Mouse (Mus musculus) hindbrain, embryonic 13.5 days (tissue): ENCODE data around the gene Hdx. TPM values are rescaled to one million over a fixed set of nuclear protein-coding genes. Genes with fewer than 3 reads are reported as not detected.

Experiments used
- ATAC-seq: fragments of 200-750 bp; cut with Nextera tagmentation; 2 replicates; pipeline ENCODE4 v1.8.0; 2017; ENCODE audit warnings: moderate TSS enrichment; ENCODE audit not compliant: low FRiP score
- H3K27ac ChIP-seq: fragments of 300-500 bp; sonication (generic); 2 replicates; pipeline ENCODE4 v1.5.1; 2015; ENCODE audit warnings: inconsistent platforms, mild to moderate bottlenecking, moderate library complexity
- H3K27me3 ChIP-seq: fragments of 300-500 bp; sonication (generic); 2 replicates; pipeline ENCODE4 v1.6.1; 2015; ENCODE audit warnings: mild to moderate bottlenecking, inconsistent platforms
- H3K36me3 ChIP-seq: fragments of 300-500 bp; sonication (generic); 2 replicates; pipeline ENCODE4 v1.6.1; 2015; ENCODE audit warnings: mild to moderate bottlenecking, inconsistent platforms
- H3K4me1 ChIP-seq: fragments of 300-500 bp; sonication (generic); replicated peaks from 2 replicates; pipeline ENCODE4 v1.6.1; 2015; ENCODE audit warnings: inconsistent platforms
- H3K4me2 ChIP-seq: fragments of 300-500 bp; sonication (generic); 2 replicates; pipeline ENCODE4 v1.6.1; 2015; ENCODE audit warnings: inconsistent platforms, mild to moderate bottlenecking, moderate library complexity
- H3K4me3 ChIP-seq: fragments of 300-500 bp; sonication (generic); 2 replicates; pipeline ENCODE4 v1.5.1; 2015; ENCODE audit warnings: mild to moderate bottlenecking, inconsistent platforms
- H3K9ac ChIP-seq: fragments of 300-500 bp; sonication (generic); 2 replicates; pipeline ENCODE4 v1.6.1; 2015; ENCODE audit warnings: mild to moderate bottlenecking, inconsistent platforms
- H3K9me3 ChIP-seq: fragments of 300-500 bp; sonication (generic); 2 replicates; pipeline ENCODE4 v1.6.1; 2016; ENCODE audit warnings: inconsistent platforms
- WGBS: fragments of 180-500 bp; shearing (Covaris S2); methylation state at CpG from one replicate; pipeline ENCODE4 v1.1.7; 2015; 5-methylcytosine and 5-hydroxymethylcytosine counted together
- polyA plus RNA-seq: library from polyadenylated mRNA; unstranded; fragments of >200 nt; fragmentation: Nextera tagmentation; extraction: Ambion mirVana; gene quantifications from 2 replicates; pipeline ENCODE4 v1.2.1, GENCODE M21; 2015

The Hdx gene
- 2.4 and 2.6 TPM in 2 replicates for polyA plus RNA-seq

- ATAC-seq = peak; percentile 96
- Histone ChIP-seq H3K27me3 (no peaks in the 10 kb centered on the region), H3K4me3 (peak within 1 kb of the TSS; percentile 51), H3K9ac (peak within 1 kb of the TSS; percentile 68), H3K36me3 (no peaks in the 10 kb centered on the region), H3K27ac (peak within 1 kb of the TSS; percentile 90), H3K9me3 (no peaks in the 10 kb centered on the region), H3K4me1 (no peaks in the 10 kb centered on the region), H3K4me2 (peak within 1 kb of the TSS; percentile 50)
- 16% methylated on average over 26 of the region's 26 CpGs for WGBS
Measured at GRCm38 (mm10) chrX:111696356-111697282, at the start of gene Hdx. Gene Hdx (minus strand): TSS chrX:111697079.

GRCm38 (mm10) chrX:111685665-111686064, 11.2 kb downstream of the Hdx start:
- Histone ChIP-seq H3K9ac (no peak overlapping the region), H3K36me3 (no peaks in the 10 kb centered on the region), H3K4me3 (no peak overlapping the region), H3K9me3 (no peaks in the 10 kb centered on the region), H3K4me1 (no peaks in the 10 kb centered on the region), H3K4me2 (no peak overlapping the region), H3K27ac (no peak overlapping the region), H3K27me3 (no peaks in the 10 kb centered on the region)
- WGBS = 64% methylated on average over 3 of the region's 3 CpGs
- no peak for ATAC-seq

- H3K9ac ChIP-seq = no peak overlapping the region
- H3K4me2 ChIP-seq = no peak overlapping the region
- H3K9me3 ChIP-seq = no peaks in the 10 kb centered on the region
- no peaks in the 10 kb centered on the region for H3K36me3 ChIP-seq
- ATAC-seq = no peak
- H3K4me3 ChIP-seq = no peak overlapping the region
- no peak overlapping the region for H3K27ac ChIP-seq
- H3K4me1 ChIP-seq = no peaks in the 10 kb centered on the region
- WGBS = 64% methylated on average over 3 of the region's 3 CpGs
- no peaks in the 10 kb centered on the region for H3K27me3 ChIP-seq
Measured at GRCm38 (mm10) chrX:111671685-111672084, 25.2 kb downstream of the Hdx start.

- Histone ChIP-seq H3K4me2 (no peak overlapping the region), H3K9ac (no peak overlapping the region), H3K4me1 (no peaks in the 10 kb centered on the region), H3K27ac (no peak overlapping the region), H3K9me3 (no peaks in the 10 kb centered on the region), H3K4me3 (no peak overlapping the region), H3K27me3 (no peaks in the 10 kb centered on the region), H3K36me3 (no peaks in the 10 kb centered on the region)
- no peak for ATAC-seq
- 64% methylated on average over 5 of the region's 5 CpGs for WGBS
Measured at GRCm38 (mm10) chrX:111660381-111660780, 36.5 kb downstream of the Hdx start.

- no peaks in the 10 kb centered on the region for H3K9me3 ChIP-seq
- H3K27me3 ChIP-seq = no peaks in the 10 kb centered on the region
- H3K36me3 ChIP-seq = no peaks in the 10 kb centered on the region
- no peaks in the 10 kb centered on the region for H3K4me1 ChIP-seq
- no peak overlapping the region for H3K27ac ChIP-seq
- ATAC-seq = no peak
- 90% methylated on average over 4 of the region's 4 CpGs for WGBS
- H3K9ac ChIP-seq = no peak overlapping the region
- H3K4me3 ChIP-seq = no peak overlapping the region
- no peak overlapping the region for H3K4me2 ChIP-seq
Measured at GRCm38 (mm10) chrX:111658671-111659070, 38.2 kb downstream of the Hdx start.

- Histone ChIP-seq H3K27ac (no peak overlapping the region), H3K4me3 (no peak overlapping the region), H3K4me2 (no peak overlapping the region), H3K36me3 (no peaks in the 10 kb centered on the region), H3K4me1 (no peaks in the 10 kb centered on the region), H3K27me3 (no peaks in the 10 kb centered on the region), H3K9ac (no peak overlapping the region), H3K9me3 (no peaks in the 10 kb centered on the region)
- WGBS = 95% methylated on average over 4 of the region's 4 CpGs
- ATAC-seq = no peak
Measured at GRCm38 (mm10) chrX:111644945-111645344, 51.9 kb downstream of the Hdx start.

- H3K4me1 ChIP-seq = no peaks in the 10 kb centered on the region
- no peak overlapping the region for H3K27ac ChIP-seq
- H3K36me3 ChIP-seq = no peaks in the 10 kb centered on the region
- no peaks in the 10 kb centered on the region for H3K9me3 ChIP-seq
- no peak overlapping the region for H3K4me2 ChIP-seq
- H3K27me3 ChIP-seq = no peaks in the 10 kb centered on the region
- no peak overlapping the region for H3K9ac ChIP-seq
- no peak for ATAC-seq
- no peak overlapping the region for H3K4me3 ChIP-seq
- WGBS = 95% methylated on average over 5 of the region's 5 CpGs
Measured at GRCm38 (mm10) chrX:111640616-111641015, 56.3 kb downstream of the Hdx start.

- H3K36me3 ChIP-seq = no peaks in the 10 kb centered on the region
- no peaks in the 10 kb centered on the region for H3K9me3 ChIP-seq
- H3K9ac ChIP-seq = no peak overlapping the region
- H3K4me2 ChIP-seq = no peak overlapping the region
- H3K4me3 ChIP-seq = no peak overlapping the region
- H3K4me1 ChIP-seq = no peaks in the 10 kb centered on the region
- WGBS = 72% methylated on average over 2 of the region's 2 CpGs
- no peak overlapping the region for H3K27ac ChIP-seq
- H3K27me3 ChIP-seq = no peaks in the 10 kb centered on the region
- no peak for ATAC-seq
Measured at GRCm38 (mm10) chrX:111597631-111598161, 99.2 kb downstream of the Hdx start.

GRCm38 (mm10) chrX:111587616-111588015, 109.3 kb downstream of the Hdx start:
- Histone ChIP-seq H3K27ac (no peak overlapping the region), H3K4me3 (no peak overlapping the region), H3K36me3 (no peaks in the 10 kb centered on the region), H3K4me2 (no peak overlapping the region), H3K9ac (no peak overlapping the region), H3K4me1 (no peaks in the 10 kb centered on the region), H3K9me3 (no peaks in the 10 kb centered on the region), H3K27me3 (no peaks in the 10 kb centered on the region)
- 75% methylated on average over 4 of the region's 4 CpGs for WGBS
- no peak for ATAC-seq

GRCm38 (mm10) chrX:111577044-111577443, 119.8 kb downstream of the Hdx start:
- H3K27ac ChIP-seq = no peak overlapping the region
- no peaks in the 10 kb centered on the region for H3K27me3 ChIP-seq
- no peak overlapping the region for H3K9ac ChIP-seq
- no peaks in the 10 kb centered on the region for H3K9me3 ChIP-seq
- ATAC-seq = no peak
- H3K4me2 ChIP-seq = no peak overlapping the region
- no peak overlapping the region for H3K4me3 ChIP-seq
- no peaks in the 10 kb centered on the region for H3K4me1 ChIP-seq
- WGBS = 90% methylated on average over 2 of the region's 2 CpGs
- H3K36me3 ChIP-seq = no peaks in the 10 kb centered on the region

GRCm38 (mm10) chrX:111537859-111538258, 159.0 kb downstream of the Hdx start, which contains the start of gene Rps6ka6:
Gene Rps6ka6 (minus strand): TSS chrX:111537959.
- Histone ChIP-seq H3K27me3 (no peaks in the 10 kb centered on the region), H3K4me2 (no peak within 1 kb of the TSS), H3K36me3 (no peaks in the 10 kb centered on the region), H3K9ac (no peak within 1 kb of the TSS), H3K4me1 (no peaks in the 10 kb centered on the region), H3K4me3 (no peak within 1 kb of the TSS), H3K27ac (no peak within 1 kb of the TSS), H3K9me3 (no peaks in the 10 kb centered on the region)
- 74% methylated on average over 10 of the region's 10 CpGs for WGBS
- no peak for ATAC-seq
